Mouse (Mus musculus) layer of hippocampus, postnatal 25 days (tissue): ENCODE measurements around the gene Hnrnpll. TPM values are rescaled to one million over a fixed set of nuclear protein-coding genes. Genes with fewer than 3 reads are reported as not detected.
"Not testable (repeated sequence)": the region's sequence is repeated elsewhere in the genome, so short reads cannot be mapped to it uniquely, and the experiment has no call there.

Experiments used
- DNase-seq, 2 experiments: peaks; one replicate each; pipeline ENCODE4 v3.0.0; 2022; ENCODE audit warnings: mixed read lengths in 2 of 2, low spot score in 1 of 2; ENCODE audit errors: extremely low spot score in 1 of 2
- total RNA-seq, 2 experiments: library from RNA; stranded (reverse); gene quantifications; 2 replicates each; pipeline ENCODE4 v1.2.3; 2021

The Hnrnpll gene
- total RNA-seq, 2 experiments from 2014 or later: 57.1 to 64.1 TPM

- peak in 1 of 2 experiments; percentile 61 for DNase-seq
Measured at GRCm38 (mm10) chr17:80004345-80005239, 57.5 kb downstream of the Hnrnpll start.

GRCm38 (mm10) chr17:80003851-80004250, 58.3 kb downstream of the Hnrnpll start:
- not testable (repeated sequence) for DNase-seq

- no peak for DNase-seq
Measured at GRCm38 (mm10) chr17:80002385-80002852, 59.7 kb downstream of the Hnrnpll start.

- DNase-seq: no peak
Measured at GRCm38 (mm10) chr17:79999631-80000030, 62.5 kb downstream of the Hnrnpll start.

- no peak for DNase-seq
Measured at GRCm38 (mm10) chr17:79998986-79999385, 63.1 kb downstream of the Hnrnpll start.

GRCm38 (mm10) chr17:79995091-79995691, 66.9 kb downstream of the Hnrnpll start:
- DNase-seq: no peak

GRCm38 (mm10) chr17:79992114-79992513, 70.0 kb downstream of the Hnrnpll start:
- DNase-seq: no peak

- no peak for DNase-seq
Measured at GRCm38 (mm10) chr17:79991166-79991958, 70.8 kb downstream of the Hnrnpll start.

- DNase-seq: no peak
Measured at GRCm38 (mm10) chr17:79990161-79990560, 72.0 kb downstream of the Hnrnpll start.

- no peak for DNase-seq
Measured at GRCm38 (mm10) chr17:79984450-79984849, 77.7 kb downstream of the Hnrnpll start.

- DNase-seq: no peak
Measured at GRCm38 (mm10) chr17:79982955-79983529, 79.1 kb downstream of the Hnrnpll start.

GRCm38 (mm10) chr17:79982548-79982947, 79.6 kb downstream of the Hnrnpll start:
- no peak for DNase-seq

GRCm38 (mm10) chr17:79981758-79982481, 80.2 kb downstream of the Hnrnpll start:
- DNase-seq: no peak

- no peak for DNase-seq
Measured at GRCm38 (mm10) chr17:79981348-79981747, 80.8 kb downstream of the Hnrnpll start.

- no peak for DNase-seq
Measured at GRCm38 (mm10) chr17:79980421-79981120, 81.6 kb downstream of the Hnrnpll start.
